Mouse (Mus musculus): Measurements from ENCODE around the gene Sept3. TPM values are rescaled to one million over a fixed set of nuclear protein-coding genes. Genes with fewer than 3 reads are reported as not detected.

Sept3 gene
- not detected for polyA plus RNA-seq (2017; shearing (Covaris generic))

GRCm38 (mm10) chr15:82274593-82274926, at the start of gene Sept3:
Gene Sept3, plus strand, starts transcription at chr15:82274893.

GRCm38 (mm10) chr15:82244115-82244804, 30.4 kb upstream of the Sept3 start, which contains the start of gene Cenpm:
Gene Cenpm, minus strand, starts transcription at chr15:82244748.

GRCm38 (mm10) chr15:82252097-82252496, 22.6 kb upstream of the Sept3 start, which contains the start of gene 1500009C09Rik:
Gene 1500009C09Rik, plus strand, starts transcription at chr15:82252397.

GRCm38 (mm10) chr15:82298764-82299561, 24.3 kb downstream of the Sept3 start, which contains the start of gene Wbp2nl:
Gene Wbp2nl, plus strand, starts transcription at chr15:82298954.

GRCm38 (mm10) chr15:82338593-82339112, 64.0 kb downstream of the Sept3 start, which contains the start of the genes Naga, Pheta2 and Smdt1:
Gene Naga, minus strand, starts transcription at chr15:82338925.
Gene Pheta2, plus strand, starts transcription at chr15:82338942.
Gene Smdt1, plus strand, starts transcription at chr15:82338959.

Other genes starting within 250 kb of the Sept3 start
- gene Desi1, start 241.0 kb upstream of the Sept3 start, polyA plus RNA-seq (2017; shearing (Covaris generic)), result 29.9 TPM
- 238 TPM for gene Snu13, start 227.3 kb upstream of the Sept3 start, polyA plus RNA-seq (2017; shearing (Covaris generic))
- not detected for gene 4930407I10Rik, start 215.7 kb upstream of the Sept3 start, polyA plus RNA-seq (2017; shearing (Covaris generic))
- not detected for gene Mei1, start 204.9 kb upstream of the Sept3 start, polyA plus RNA-seq (2017; shearing (Covaris generic))
- gene Ccdc134, start 147.0 kb upstream of the Sept3 start, polyA plus RNA-seq (2017; shearing (Covaris generic)), result 31.0 TPM
- 179 TPM for gene Srebf2, start 127.7 kb upstream of the Sept3 start, polyA plus RNA-seq (2017; shearing (Covaris generic))
- not detected for gene Shisa8, start 62.1 kb upstream of the Sept3 start, polyA plus RNA-seq (2017; shearing (Covaris generic))
- 0.56 TPM for gene Tnfrsf13c, start 50.5 kb upstream of the Sept3 start, polyA plus RNA-seq (2017; shearing (Covaris generic))
- 0.84 TPM for gene Cenpm, start 30.1 kb upstream of the Sept3 start, polyA plus RNA-seq (2017; shearing (Covaris generic))
- not detected for gene 1500009C09Rik, start 22.5 kb upstream of the Sept3 start, polyA plus RNA-seq (2017; shearing (Covaris generic))
- gene Wbp2nl, start 24.1 kb downstream of the Sept3 start, polyA plus RNA-seq (2017; shearing (Covaris generic)), result not detected
- gene Naga, start 64.0 kb downstream of the Sept3 start, polyA plus RNA-seq (2017; shearing (Covaris generic)), result 31.6 TPM
- gene Pheta2, start 64.0 kb downstream of the Sept3 start, polyA plus RNA-seq (2017; shearing (Covaris generic)), result 0.26 TPM
- 159 TPM for gene Smdt1, start 64.1 kb downstream of the Sept3 start, polyA plus RNA-seq (2017; shearing (Covaris generic))
- 256 TPM for gene Ndufa6, start 79.4 kb downstream of the Sept3 start, polyA plus RNA-seq (2017; shearing (Covaris generic))
- 4.3 TPM for gene Cyp2d22, start 105.4 kb downstream of the Sept3 start, polyA plus RNA-seq (2017; shearing (Covaris generic))
- not detected for gene Cyp2d11, start 119.1 kb downstream of the Sept3 start, polyA plus RNA-seq (2017; shearing (Covaris generic))
- gene Cyp2d10, start 132.3 kb downstream of the Sept3 start, polyA plus RNA-seq (2017; shearing (Covaris generic)), result not detected
- not detected for gene Cyp2d9, start 158.5 kb downstream of the Sept3 start, polyA plus RNA-seq (2017; shearing (Covaris generic))